Mouse (Mus musculus): ENCODE data around the gene Lasp1. TPM values are rescaled to one million over a fixed set of nuclear protein-coding genes. Genes with fewer than 3 reads are reported as not detected.

Lasp1 gene
- total and polyA plus RNA-seq, 3 experiments, result 12.5 to 45.4 (median 18.6) TPM

DNA sequence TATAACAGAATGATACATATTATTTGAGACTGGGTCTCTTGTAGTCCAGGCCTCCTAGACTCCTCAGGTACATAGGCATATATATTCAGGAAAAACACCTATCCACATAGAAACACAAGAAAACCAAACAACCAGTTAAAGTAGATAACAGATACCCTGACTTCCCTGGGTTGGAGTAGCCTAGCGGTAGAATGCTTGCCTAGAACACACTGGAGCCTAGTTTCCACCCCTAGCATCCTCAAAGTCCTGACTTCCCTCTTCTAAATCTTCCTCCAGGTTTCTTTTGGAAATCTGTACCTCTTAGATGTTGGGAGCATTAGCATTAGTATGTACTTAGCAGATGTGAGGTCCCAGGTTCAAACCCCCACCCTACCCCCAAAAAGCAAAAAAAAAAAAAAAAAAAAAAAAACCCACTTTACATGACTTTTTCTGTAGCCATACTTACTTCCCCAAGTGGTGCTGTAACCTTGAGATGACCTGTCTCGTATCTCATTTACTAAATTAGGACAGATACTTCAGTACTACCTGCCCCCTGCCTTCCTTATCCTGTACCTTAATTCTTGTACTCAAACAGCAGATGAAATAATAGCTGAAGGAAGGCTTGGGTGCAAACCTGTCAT, 86.6 kb downstream of the Lasp1 start:
- no peak overlapping the region for H3K9ac ChIP-seq (ENCODE audit: insufficient read depth, low read depth)
- H3K27ac ChIP-seq (ENCODE audit: insufficient read depth, low read depth), result no peak overlapping the region
- peaks cover 4% of the 10 kb centered on the region for H3K9me3 ChIP-seq (replicated peaks; ENCODE audit: low read length)
- TF ChIP-seq TCF12 (IDR thresholded peaks at IDR 0.05; ENCODE audit: low read depth, low read length) (no peak), NRF1 (IDR thresholded peaks at IDR 0.05; ENCODE audit: low read depth, low read length) (no peak), ZKSCAN1 (IDR thresholded peaks at IDR 0.05; ENCODE audit: borderline replicate concordance, low read depth, low read length) (no peak), ZNF384 (IDR thresholded peaks at IDR 0.05; ENCODE audit: low read depth, low read length) (peak; percentile 78), E2F4 (IDR thresholded peaks at IDR 0.05; ENCODE audit: insufficient replicate concordance, low read depth, low read length) (no peak), SMC3 (IDR thresholded peaks at IDR 0.05; ENCODE audit: low read depth, low read length) (no peak), RAD21 (IDR thresholded peaks at IDR 0.05; ENCODE audit: low read depth, low read length) (no peak), IRF4 (IDR thresholded peaks at IDR 0.05; ENCODE audit: low read depth, low read length) (no peak), MXI1 (IDR thresholded peaks at IDR 0.05; ENCODE audit: low read depth, low read length) (no peak), CHD2 (IDR thresholded peaks at IDR 0.05; ENCODE audit: low read length) (0 out of 2 replicates have a peak, but pooled peaks have one; percentile 30), CHD1 (IDR thresholded peaks at IDR 0.05; ENCODE audit: low read depth, low read length) (no peak), MAZ (IDR thresholded peaks at IDR 0.05; ENCODE audit: low read depth, low read length) (no peak), UBTF (IDR thresholded peaks at IDR 0.05; ENCODE audit: low read depth, low read length) (no peak), POLR2A (IDR thresholded peaks at IDR 0.05; ENCODE audit: low read depth, low read length) (no peak)
- H3K4me2 ChIP-seq (ENCODE audit: insufficient read depth, low read depth, poor library complexity, severe bottlenecking), result peak overlapping the region; percentile 14; the same call in 1 of the 2 replicates
- peaks cover 3 to 30% of the 10 kb centered on the region in 2 experiments for H3K4me1 ChIP-seq (ENCODE audit: control insufficient read depth in 1 of 2, insufficient read depth in 2 of 2)
- dilution Hi-C loops (cut with MboI; ENCODE audit: extremely low pct_ligation_motif_present, extremely low pct_unique_long_range_greater_than_20kb, low sequenced_read_pairs) (no loop called here), in situ Hi-C loops (cut with MboI; ENCODE audit: low pct_ligation_motif_present, low pct_unique_long_range_greater_than_20kb, low sequenced_read_pairs) (no loop called here)
- no peaks in the 10 kb centered on the region for H3K27me3 ChIP-seq (replicated peaks)
- peak overlapping the region in 2 of 3 experiments; percentile 40 to 79 for H3K4me3 ChIP-seq (replicated peaks in 1 of 3; ENCODE audit: low read depth in 2 of 3, low read length in 2 of 3, poor library complexity in 1 of 3)
- DNase-seq (ENCODE audit: extremely low read depth), result no peak
- H3K36me3 ChIP-seq (replicated peaks in 1 of 2; ENCODE audit: control insufficient read depth in 1 of 2, insufficient read depth in 1 of 2, low read length in 1 of 2), result peaks cover 0 to 7% of the 10 kb centered on the region in 2 experiments
- H3K79me2 ChIP-seq (replicated peaks; ENCODE audit: control insufficient read depth, extremely low read depth, insufficient read depth, poor library complexity, severe bottlenecking), result no peaks in the 10 kb centered on the region

Other genes with a start within 250 kb of the Lasp1 start
- 0.08 TPM in 2 replicates for gene Srcin1, start 222.8 kb upstream of the Lasp1 start, total RNA-seq (2012; rRNA removed)
- gene Srcin1, start 222.8 kb upstream of the Lasp1 start, total RNA-seq (2014; rRNA removed), result not detected in 2 replicates
- 0.09 and 0.12 TPM in 2 replicates for gene Srcin1, start 222.8 kb upstream of the Lasp1 start, polyA plus RNA-seq (2012; ENCODE audit: insufficient read length, low read depth)
- gene Epop, start 169.3 kb upstream of the Lasp1 start, total RNA-seq (2012; rRNA removed), result 4.2 and 5.0 TPM in 2 replicates
- gene Epop, start 169.3 kb upstream of the Lasp1 start, total RNA-seq (2014; rRNA removed), result 1.7 and 2.1 TPM in 2 replicates
- 8.3 and 8.4 TPM in 2 replicates for gene Epop, start 169.3 kb upstream of the Lasp1 start, polyA plus RNA-seq (2012; ENCODE audit: insufficient read length, low read depth)
- gene Mllt6, start 135.6 kb upstream of the Lasp1 start, total RNA-seq (2012; rRNA removed), result 50.7 and 55.6 TPM in 2 replicates
- gene Mllt6, start 135.6 kb upstream of the Lasp1 start, total RNA-seq (2014; rRNA removed), result 24.3 and 25.3 TPM in 2 replicates
- 38.3 and 43.0 TPM in 2 replicates for gene Mllt6, start 135.6 kb upstream of the Lasp1 start, polyA plus RNA-seq (2012; ENCODE audit: insufficient read length, low read depth)
- 141 and 157 TPM in 2 replicates for gene Cisd3, start 113.2 kb upstream of the Lasp1 start, total RNA-seq (2012; rRNA removed)
- 63.8 and 66.1 TPM in 2 replicates for gene Cisd3, start 113.2 kb upstream of the Lasp1 start, total RNA-seq (2014; rRNA removed)
- gene Cisd3, start 113.2 kb upstream of the Lasp1 start, polyA plus RNA-seq (2012; ENCODE audit: insufficient read length, low read depth), result 169 and 221 TPM in 2 replicates
- 5.6 and 7.9 TPM in 2 replicates for gene Pcgf2, start 98.5 kb upstream of the Lasp1 start, total RNA-seq (2012; rRNA removed)
- gene Pcgf2, start 98.5 kb upstream of the Lasp1 start, total RNA-seq (2014; rRNA removed), result 0.81 and 0.99 TPM in 2 replicates
- gene Pcgf2, start 98.5 kb upstream of the Lasp1 start, polyA plus RNA-seq (2012; ENCODE audit: insufficient read length, low read depth), result 16.3 and 19.5 TPM in 2 replicates
- gene Psmb3, start 95.6 kb upstream of the Lasp1 start, total RNA-seq (2012; rRNA removed), result 863 and 969 TPM in 2 replicates
- gene Psmb3, start 95.6 kb upstream of the Lasp1 start, total RNA-seq (2014; rRNA removed), result 1,070 and 1,251 TPM in 2 replicates
- 560 and 594 TPM in 2 replicates for gene Psmb3, start 95.6 kb upstream of the Lasp1 start, polyA plus RNA-seq (2012; ENCODE audit: insufficient read length, low read depth)
- 28.7 and 30.8 TPM in 2 replicates for gene Pip4k2b, start 54.3 kb upstream of the Lasp1 start, total RNA-seq (2012; rRNA removed)
- 20.3 and 23.3 TPM in 2 replicates for gene Pip4k2b, start 54.3 kb upstream of the Lasp1 start, total RNA-seq (2014; rRNA removed)
- 35.4 and 44.0 TPM in 2 replicates for gene Pip4k2b, start 54.3 kb upstream of the Lasp1 start, polyA plus RNA-seq (2012; ENCODE audit: insufficient read length, low read depth)
- gene Cwc25, start 32.4 kb upstream of the Lasp1 start, total RNA-seq (2012; rRNA removed), result 16.7 and 17.3 TPM in 2 replicates
- 19.3 and 19.6 TPM in 2 replicates for gene Cwc25, start 32.4 kb upstream of the Lasp1 start, total RNA-seq (2014; rRNA removed)
- gene Cwc25, start 32.4 kb upstream of the Lasp1 start, polyA plus RNA-seq (2012; ENCODE audit: insufficient read length, low read depth), result 21.5 and 21.7 TPM in 2 replicates
- gene 1700001P01Rik, start 23.1 kb upstream of the Lasp1 start, total RNA-seq (2012; rRNA removed), result 0.47 and 0.50 TPM in 2 replicates
- gene 1700001P01Rik, start 23.1 kb upstream of the Lasp1 start, total RNA-seq (2014; rRNA removed), result not detected in 2 replicates
- gene 1700001P01Rik, start 23.1 kb upstream of the Lasp1 start, polyA plus RNA-seq (2012; ENCODE audit: insufficient read length, low read depth), result 0.41 TPM in 1 of 2 replicates, not detected in the other
- gene Rpl23, start 16.6 kb upstream of the Lasp1 start, total RNA-seq (2012; rRNA removed), result 2,073 and 2,338 TPM in 2 replicates
- 1,878 and 2,226 TPM in 2 replicates for gene Rpl23, start 16.6 kb upstream of the Lasp1 start, total RNA-seq (2014; rRNA removed)
- gene Rpl23, start 16.6 kb upstream of the Lasp1 start, polyA plus RNA-seq (2012; ENCODE audit: insufficient read length, low read depth), result 1,387 and 2,564 TPM in 2 replicates
- gene B230217C12Rik, start 41.8 kb downstream of the Lasp1 start, total RNA-seq (2012; rRNA removed), result 4.6 and 4.9 TPM in 2 replicates
- gene B230217C12Rik, start 41.8 kb downstream of the Lasp1 start, total RNA-seq (2014; rRNA removed), result 13.7 and 14.0 TPM in 2 replicates
- 11.9 and 12.4 TPM in 2 replicates for gene B230217C12Rik, start 41.8 kb downstream of the Lasp1 start, polyA plus RNA-seq (2012; ENCODE audit: insufficient read length, low read depth)
- 0.80 and 1.1 TPM in 2 replicates for gene Fbxo47, start 85.2 kb downstream of the Lasp1 start, total RNA-seq (2012; rRNA removed)
- 2.1 and 3.0 TPM in 2 replicates for gene Fbxo47, start 85.2 kb downstream of the Lasp1 start, total RNA-seq (2014; rRNA removed)
- 1.8 and 2.0 TPM in 2 replicates for gene Fbxo47, start 85.2 kb downstream of the Lasp1 start, polyA plus RNA-seq (2012; ENCODE audit: insufficient read length, low read depth)
- 0.04 and 0.08 TPM in 2 replicates for gene Plxdc1, start 187.4 kb downstream of the Lasp1 start, total RNA-seq (2012; rRNA removed)
- not detected in 2 replicates for gene Plxdc1, start 187.4 kb downstream of the Lasp1 start, total RNA-seq (2014; rRNA removed)
- gene Plxdc1, start 187.4 kb downstream of the Lasp1 start, polyA plus RNA-seq (2012; ENCODE audit: insufficient read length, low read depth), result 0.16 TPM in 1 of 2 replicates, not detected in the other
- gene Arl5c, start 197.2 kb downstream of the Lasp1 start, total RNA-seq (2012; rRNA removed), result 28.2 and 28.5 TPM in 2 replicates
- 32.2 and 33.1 TPM in 2 replicates for gene Arl5c, start 197.2 kb downstream of the Lasp1 start, total RNA-seq (2014; rRNA removed)
- 36.1 and 45.5 TPM in 2 replicates for gene Arl5c, start 197.2 kb downstream of the Lasp1 start, polyA plus RNA-seq (2012; ENCODE audit: insufficient read length, low read depth)
- gene Cacnb1, start 224.0 kb downstream of the Lasp1 start, total RNA-seq (2012; rRNA removed), result 0.46 and 0.55 TPM in 2 replicates
- 0.12 TPM in 1 of 2 replicates, not detected in the other for gene Cacnb1, start 224.0 kb downstream of the Lasp1 start, total RNA-seq (2014; rRNA removed)
- 0.36 and 0.59 TPM in 2 replicates for gene Cacnb1, start 224.0 kb downstream of the Lasp1 start, polyA plus RNA-seq (2012; ENCODE audit: insufficient read length, low read depth)
- gene Rpl19, start 227.7 kb downstream of the Lasp1 start, total RNA-seq (2012; rRNA removed), result 5,182 and 5,259 TPM in 2 replicates
- gene Rpl19, start 227.7 kb downstream of the Lasp1 start, total RNA-seq (2014; rRNA removed), result 3,446 and 3,465 TPM in 2 replicates
- 2,949 and 3,228 TPM in 2 replicates for gene Rpl19, start 227.7 kb downstream of the Lasp1 start, polyA plus RNA-seq (2012; ENCODE audit: insufficient read length, low read depth)

All from CH12.LX (cell line).